Mouse (Mus musculus) spleen, adult 2 months (tissue): ENCODE data around the gene Ccin.

Source experiments
- CTCF ChIP-seq: fragments of 200-500 bp; IDR thresholded peaks from 2 replicates; pipeline ENCODE4 v1.5.1; 2011; ENCODE audit warnings: mild to moderate bottlenecking, inconsistent platforms; ENCODE audit not compliant: insufficient read depth, insufficient read length, insufficient replicate concordance; ENCODE audit errors: extremely low read depth
- POLR2A ChIP-seq: fragments of 200-500 bp; IDR thresholded peaks from 2 replicates; pipeline ENCODE4 v1.6.1; 2011; ENCODE audit warnings: low read depth, low read length, inconsistent platforms

GRCm38 (mm10) chr4:44011799-44012198, 28.5 kb downstream of the Ccin start:
- no peak for TF ChIP-seq CTCF
- TF ChIP-seq POLR2A: no peak
